Mouse (Mus musculus): Measurements from ENCODE around the gene Emp1.

- TF ChIP-seq EP300 (IDR thresholded peaks at IDR 0.05; ENCODE audit: low read depth) = peak; percentile 61
- TF ChIP-seq CTCF (IDR thresholded peaks at IDR 0.05; ENCODE audit: low read depth) = no peak
These were observed 42.7 kb downstream of the Emp1 start for GRCm38 (mm10) chr6:135405093-135405492.

Data from liver, embryonic 14.5 days (tissue).